Mouse (Mus musculus) limb, embryonic 14.5 days (tissue): ENCODE results near the gene Nkiras1. TPM values are rescaled to one million over a fixed set of nuclear protein-coding genes. Genes with fewer than 3 reads are reported as not detected.
"Not testable (repeated sequence)": the region's sequence is repeated elsewhere in the genome, so short reads cannot be mapped to it uniquely, and the experiment has no call there.

Experiments used
- ATAC-seq: fragments of 200-750 bp; cut with Nextera tagmentation; 2 replicates; pipeline ENCODE4 v1.8.0; 2017; ENCODE audit warnings: low read depth, moderate number of reproducible peaks, moderate TSS enrichment; ENCODE audit not compliant: low FRiP score
- DNase-seq: peaks from one replicate; pipeline ENCODE4 v3.0.0-alpha.2; 2015; ENCODE audit warnings: low spot score
- H3K27ac ChIP-seq: fragments of 300-500 bp; sonication (generic); replicated peaks from 2 replicates; pipeline ENCODE4 v1.5.1; 2014; ENCODE audit warnings: low read depth, mild to moderate bottlenecking, low read length, moderate library complexity, mixed read lengths
- H3K27me3 ChIP-seq: fragments of 300-500 bp; sonication (generic); 2 replicates; pipeline ENCODE4 v1.6.1; 2014; ENCODE audit warnings: low read length, mixed read lengths; ENCODE audit not compliant: control insufficient read depth, insufficient read depth
- H3K36me3 ChIP-seq: fragments of 300-500 bp; sonication (generic); 2 replicates; pipeline ENCODE4 v1.6.1; 2014; ENCODE audit warnings: mild to moderate bottlenecking, low read length, moderate library complexity, mixed read lengths; ENCODE audit not compliant: control insufficient read depth, insufficient read depth
- H3K4me1 ChIP-seq: fragments of 300-500 bp; sonication (generic); 2 replicates; pipeline ENCODE4 v1.6.1; 2014; ENCODE audit warnings: antibody characterized with exemption, low read length, mixed read lengths; ENCODE audit not compliant: control insufficient read depth, insufficient read depth
- H3K4me2 ChIP-seq: fragments of 300-500 bp; sonication (generic); replicated peaks from 2 replicates; pipeline ENCODE4 v1.6.1; 2014; ENCODE audit warnings: low read depth, mild to moderate bottlenecking, low read length, moderate library complexity; ENCODE audit not compliant: severe bottlenecking
- H3K4me3 ChIP-seq: fragments of 300-500 bp; sonication (generic); replicated peaks from 2 replicates; pipeline ENCODE4 v1.5.1; 2014; ENCODE audit warnings: low read length
- H3K9ac ChIP-seq: fragments of 300-500 bp; sonication (generic); 2 replicates; pipeline ENCODE4 v1.6.1; 2014; ENCODE audit warnings: mild to moderate bottlenecking, low read depth, low read length, moderate library complexity; ENCODE audit not compliant: severe bottlenecking
- H3K9me3 ChIP-seq: fragments of 300-500 bp; sonication (generic); 2 replicates; pipeline ENCODE4 v1.6.1; 2016; ENCODE audit warnings: low read length; ENCODE audit not compliant: control insufficient read depth
- POLR2A ChIP-seq: fragments of 200-500 bp; IDR thresholded peaks from 2 replicates; pipeline ENCODE4 v1.8.0; 2012; ENCODE audit warnings: inconsistent platforms, mild to moderate bottlenecking, moderate library complexity, borderline replicate concordance; ENCODE audit not compliant: insufficient read depth, insufficient read length; ENCODE audit errors: extremely low read depth
- WGBS: fragments of 180-500 bp; shearing (Covaris S2); extraction: QIAGEN DNeasy Blood & Tissue Kit; methylation state at CpG from one replicate; pipeline ENCODE4 v1.1.7; 2014; 5-methylcytosine and 5-hydroxymethylcytosine counted together
- polyA plus RNA-seq, 2 experiments: library from polyadenylated mRNA; depleted of rRNA in 1 of 2; stranded (reverse) in 1 of 2; unstranded in 1 of 2; fragments of >200 nt; fragmentation: Nextera tagmentation in 1 of 2; extraction: Ambion mirVana in 1 of 2; gene quantifications; 2 replicates each; pipeline versions ENCODE4 v1.2.1 to v1.2.3; 2012 to 2014

Nkiras1 gene
- polyA plus RNA-seq, 2 experiments: 18.5 to 25.0 TPM

GRCm38 (mm10) chr14:18233076-18233475, 37.9 kb upstream of the Nkiras1 start:
- Histone ChIP-seq H3K4me2 (no peak overlapping the region), H3K4me1 (0 out of 2 replicates have a peak, but pooled peaks cover 5% of the 10 kb centered on the region), H3K27ac (no peak overlapping the region), H3K27me3 (no peaks in the 10 kb centered on the region), H3K9ac (no peak overlapping the region), H3K4me3 (no peak overlapping the region), H3K36me3 (no peaks in the 10 kb centered on the region), H3K9me3 (no peaks in the 10 kb centered on the region)
- WGBS: 76% methylated on average over 2 of the region's 2 CpGs
- TF ChIP-seq POLR2A: no peak
- ATAC-seq (no peak), DNase-seq (no peak)

GRCm38 (mm10) chr14:18233981-18234960, 36.7 kb upstream of the Nkiras1 start:
- H3K4me3 ChIP-seq: no peak overlapping the region
- H3K9me3 ChIP-seq: no peaks in the 10 kb centered on the region
- DNase-seq (no peak), ATAC-seq (no peak)
- 0 out of 2 replicates have a peak, but pooled peaks cover 5% of the 10 kb centered on the region for H3K4me1 ChIP-seq
- H3K27ac ChIP-seq: no peak overlapping the region
- no peaks in the 10 kb centered on the region for H3K36me3 ChIP-seq
- H3K4me2 ChIP-seq: no peak overlapping the region
- TF ChIP-seq POLR2A: no peak
- 48% methylated on average over 5 of the region's 5 CpGs for WGBS
- H3K27me3 ChIP-seq: no peaks in the 10 kb centered on the region
- H3K9ac ChIP-seq: no peak overlapping the region

GRCm38 (mm10) chr14:18236496-18237235, 34.3 kb upstream of the Nkiras1 start:
- not testable (repeated sequence) for H3K4me3 ChIP-seq, H3K27me3 ChIP-seq, H3K4me1 ChIP-seq, H3K9ac ChIP-seq, ATAC-seq, DNase-seq, H3K9me3 ChIP-seq, H3K4me2 ChIP-seq, H3K36me3 ChIP-seq, H3K27ac ChIP-seq
- 77% methylated on average over 2 of the region's 2 CpGs for WGBS

- H3K27ac ChIP-seq: no peak overlapping the region
- WGBS: 65% methylated on average over 4 of the region's 4 CpGs
These were observed 33.6 kb upstream of the Nkiras1 start for GRCm38 (mm10) chr14:18237381-18237780.

GRCm38 (mm10) chr14:18238131-18238749, 32.7 kb upstream of the Nkiras1 start:
- DNase-seq: peak; percentile 96
- H3K4me3 ChIP-seq: peak overlapping the region; percentile 78

More at GRCm38 (mm10) chr14:18237381-18237780, 33.6 kb upstream of the Nkiras1 start:
- no peak for TF ChIP-seq POLR2A
- no peaks in the 10 kb centered on the region for H3K9me3 ChIP-seq
- peak overlapping the region; percentile 83; the same call in 1 of the 2 replicates for H3K4me2 ChIP-seq
- DNase-seq: no peak
- H3K9ac ChIP-seq: no peak overlapping the region
- H3K27me3 ChIP-seq: no peaks in the 10 kb centered on the region
- H3K36me3 ChIP-seq: no peaks in the 10 kb centered on the region
- no peak for ATAC-seq
- peak overlapping the region; percentile 78 for H3K4me3 ChIP-seq
- 0 out of 2 replicates have a peak, but pooled peaks cover 5% of the 10 kb centered on the region for H3K4me1 ChIP-seq

More at GRCm38 (mm10) chr14:18238131-18238749, 32.7 kb upstream of the Nkiras1 start:
- TF ChIP-seq POLR2A: peak; percentile 94
- Histone ChIP-seq H3K27me3 (no peaks in the 10 kb centered on the region), H3K4me2 (peak overlapping the region; percentile 83), H3K27ac (peak overlapping the region; percentile 88), H3K9ac (peak overlapping the region; percentile 76), H3K9me3 (no peaks in the 10 kb centered on the region), H3K36me3 (no peaks in the 10 kb centered on the region), H3K4me1 (0 out of 2 replicates have a peak, but pooled peaks cover 5% of the 10 kb centered on the region)
- ATAC-seq: peak; percentile 92
- WGBS: under 1% methylated on average over 56 of the region's 71 CpGs
